Mouse (Mus musculus) cerebellum, postnatal 36 days (tissue): ENCODE measurements around the gene Olfr566.

Experiments
- DNase-seq, 2 experiments: peaks; one replicate each; pipeline ENCODE4 v3.0.0; 2021 to 2022; ENCODE audit warnings: mixed read lengths in 2 of 2

Gene Olfr566

GRCm38 (mm10) chr7:102858665-102859064, at the start of gene Olfr566:
TSS of gene Olfr566 (minus strand) at chr7:102858765.
- no peak for DNase-seq

- no peak for DNase-seq
Observed at GRCm38 (mm10) chr7:102890782-102891181, 32.2 kb upstream of the Olfr566 start, which contains the start of gene Olfr569. TSS of gene Olfr569 (minus strand) at chr7:102890882.

DNA sequence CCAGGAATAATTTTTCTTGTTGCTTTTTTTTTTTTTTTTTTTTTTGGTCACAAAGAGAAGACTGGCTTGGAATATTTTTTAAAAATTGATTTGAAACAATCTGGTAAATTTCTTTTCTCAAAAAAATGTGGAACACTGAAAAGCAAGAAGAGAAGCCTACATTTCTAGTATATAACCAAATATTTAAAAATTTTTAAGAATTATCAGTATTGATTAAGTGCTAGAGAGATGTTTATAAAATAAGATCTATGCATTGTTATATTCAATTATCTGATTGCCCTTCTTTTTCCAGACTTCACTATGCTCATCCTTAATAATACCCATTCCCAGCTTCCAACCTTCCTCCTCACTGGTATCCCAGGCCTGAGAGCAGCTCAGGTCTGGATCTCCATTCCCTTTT, 18.3 kb upstream of the Olfr566 start, which contains the start of gene Olfr568:
Gene Olfr568, plus strand, starts transcription at position 301 of the 400 bp plus-strand sequence.
- no peak for DNase-seq

- no peak for DNase-seq
Observed at GRCm38 (mm10) chr7:102855807-102856206, 2.8 kb downstream of the Olfr566 start.
